Mouse (Mus musculus) hindbrain, postnatal 0 days (tissue): ENCODE measurements at regions not wholly inside any gene's neighbourhood (a gene's known extent, or its start where the extent isn't known, plus 50 kb on each side); places are given as distances from the start of the nearest gene placed in this dataset.

ENCODE experiments used
- ATAC-seq: fragments of 200-750 bp; cut with Nextera tagmentation; 2 replicates; pipeline ENCODE4 v1.8.0; 2017; ENCODE audit warnings: mild to moderate bottlenecking, moderate TSS enrichment, moderate library complexity
- DNase-seq: peaks from one replicate; pipeline ENCODE4 v3.0.0-alpha.2; 2015; ENCODE audit warnings: low spot score
- H3K27ac ChIP-seq: fragments of 300-500 bp; sonication (generic); 2 replicates; pipeline ENCODE4 v1.5.1; 2014; ENCODE audit warnings: mild to moderate bottlenecking
- H3K27me3 ChIP-seq: fragments of 300-500 bp; sonication (generic); 2 replicates; pipeline ENCODE4 v1.6.1; 2014; ENCODE audit warnings: low read length, mixed read lengths; ENCODE audit not compliant: insufficient read depth
- H3K36me3 ChIP-seq: fragments of 300-500 bp; sonication (generic); 2 replicates; pipeline ENCODE4 v1.6.1; 2014; ENCODE audit warnings: low read length, mixed read lengths; ENCODE audit not compliant: insufficient read depth
- H3K4me1 ChIP-seq: fragments of 300-500 bp; sonication (generic); 2 replicates; pipeline ENCODE4 v1.6.1; 2014; ENCODE audit warnings: antibody characterized with exemption, low read length, mixed read lengths; ENCODE audit not compliant: insufficient read depth
- H3K4me2 ChIP-seq: fragments of 300-500 bp; sonication (generic); 2 replicates; pipeline ENCODE4 v1.6.1; 2014; ENCODE audit warnings: low read depth, mild to moderate bottlenecking, low read length, moderate library complexity, mixed read lengths
- H3K4me3 ChIP-seq: fragments of 300-500 bp; sonication (generic); 2 replicates; pipeline ENCODE4 v1.5.1; 2014; ENCODE audit warnings: low read length
- H3K9ac ChIP-seq: fragments of 300-500 bp; sonication (generic); replicated peaks from 2 replicates; pipeline ENCODE4 v1.6.1; 2014; ENCODE audit warnings: mild to moderate bottlenecking, low read length, moderate library complexity, mixed read lengths
- H3K9me3 ChIP-seq: fragments of 300-500 bp; sonication (generic); 2 replicates; pipeline ENCODE4 v1.6.1; 2016; ENCODE audit warnings: low read length, mixed read lengths
- CTCF ChIP-seq: IDR thresholded peaks from 2 replicates; pipeline ENCODE4 v1.5.1; 2016; ENCODE audit warnings: antibody characterized with exemption, control low read depth, low read depth
- WGBS: fragments of 180-500 bp; shearing (Covaris S2); extraction: QIAGEN DNeasy Blood & Tissue Kit; methylation state at CpG from one replicate; pipeline ENCODE4 v1.1.7; 2014; 5-methylcytosine and 5-hydroxymethylcytosine counted together

GRCm38 (mm10) chr11:56149752-56150151 is 108.9 kb upstream of the Nmur2 start:
- ATAC-seq (no peak), DNase-seq (no peak)
- no peak overlapping the region for H3K4me2 ChIP-seq
- H3K27ac ChIP-seq, result no peak overlapping the region
- H3K9ac ChIP-seq, result no peak overlapping the region
- no peak for TF ChIP-seq CTCF
- no peaks in the 10 kb centered on the region for H3K9me3 ChIP-seq
- no peaks in the 10 kb centered on the region for H3K36me3 ChIP-seq
- H3K27me3 ChIP-seq, result no peaks in the 10 kb centered on the region
- 58% methylated on average over 1 of the region's 1 CpGs for WGBS
- no peaks in the 10 kb centered on the region for H3K4me1 ChIP-seq
- H3K4me3 ChIP-seq, result no peak overlapping the region

GRCm38 (mm10) chr11:56148956-56149355 is 108.1 kb upstream of the Nmur2 start:
- H3K36me3 ChIP-seq, result no peaks in the 10 kb centered on the region
- H3K9me3 ChIP-seq, result no peaks in the 10 kb centered on the region
- H3K27ac ChIP-seq, result no peak overlapping the region
- H3K4me3 ChIP-seq, result no peak overlapping the region
- DNase-seq, result peak; percentile 67
- peak; percentile 68 for TF ChIP-seq CTCF
- no peak for ATAC-seq
- no peak overlapping the region for H3K9ac ChIP-seq
- no peaks in the 10 kb centered on the region for H3K27me3 ChIP-seq
- no peak overlapping the region for H3K4me2 ChIP-seq
- H3K4me1 ChIP-seq, result no peaks in the 10 kb centered on the region
- 87% methylated on average over 1 of the region's 1 CpGs for WGBS

- no peak for TF ChIP-seq CTCF
- H3K4me2 ChIP-seq, result no peak overlapping the region
- WGBS, result 51% methylated on average over 5 of the region's 5 CpGs
- no peaks in the 10 kb centered on the region for H3K9me3 ChIP-seq
- H3K27ac ChIP-seq, result no peak overlapping the region
- peak; percentile 56; the same call in 1 of the 2 replicates for ATAC-seq
- H3K4me3 ChIP-seq, result no peak overlapping the region
- H3K27me3 ChIP-seq, result no peaks in the 10 kb centered on the region
- no peak overlapping the region for H3K9ac ChIP-seq
- DNase-seq, result peak; percentile 61
- H3K4me1 ChIP-seq, result no peaks in the 10 kb centered on the region
- no peaks in the 10 kb centered on the region for H3K36me3 ChIP-seq
These were observed 105.9 kb upstream of the Nmur2 start for GRCm38 (mm10) chr11:56146708-56147107.

GRCm38 (mm10) chr11:56131339-56131823 is 90.6 kb upstream of the Nmur2 start:
- ATAC-seq, result peak; percentile 55
- H3K27ac ChIP-seq, result no peak overlapping the region
- DNase-seq, result peak; percentile 92
- no peaks in the 10 kb centered on the region for H3K27me3 ChIP-seq
- H3K4me3 ChIP-seq, result no peak overlapping the region
- no peaks in the 10 kb centered on the region for H3K9me3 ChIP-seq
- WGBS, result 25% methylated on average over 15 of the region's 15 CpGs
- H3K36me3 ChIP-seq, result no peaks in the 10 kb centered on the region
- peak; percentile 95 for TF ChIP-seq CTCF
- peak overlapping the region; percentile 17; the same call in 1 of the 2 replicates for H3K9ac ChIP-seq
- peak overlapping the region; percentile 36 for H3K4me2 ChIP-seq
- H3K4me1 ChIP-seq, result no peaks in the 10 kb centered on the region

GRCm38 (mm10) chr11:56116553-56117232 is 75.9 kb upstream of the Nmur2 start:
- DNase-seq, result peak; percentile 87
- Histone ChIP-seq H3K36me3 (no peaks in the 10 kb centered on the region), H3K4me3 (no peak overlapping the region), H3K27me3 (no peaks in the 10 kb centered on the region), H3K27ac (no peak overlapping the region), H3K9ac (no peak overlapping the region), H3K9me3 (no peaks in the 10 kb centered on the region), H3K4me2 (no peak overlapping the region), H3K4me1 (no peaks in the 10 kb centered on the region)
- 53% methylated on average over 12 of the region's 12 CpGs for WGBS
- peak; percentile 81 for TF ChIP-seq CTCF
- ATAC-seq, result peak; percentile 40; the same call in 1 of the 2 replicates

DNA sequence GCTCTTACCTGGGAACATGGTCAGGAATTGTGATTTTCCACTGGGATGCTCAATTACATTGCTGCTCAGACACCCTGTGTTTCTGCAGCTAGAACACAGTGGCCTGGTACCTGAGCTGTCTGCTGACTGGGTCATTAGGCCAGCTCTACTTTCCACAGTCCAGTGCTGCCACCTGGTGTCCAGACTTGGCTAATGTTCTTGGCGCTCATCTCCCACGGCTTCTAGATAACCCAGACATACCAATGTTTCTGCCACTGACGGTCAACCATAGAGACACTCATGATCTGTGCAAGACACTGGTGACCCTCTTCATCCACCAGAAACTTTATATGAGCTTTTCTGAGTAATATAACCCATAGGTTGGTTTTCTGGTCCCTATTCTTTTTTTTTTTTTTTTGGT is 67.1 kb upstream of the Nmur2 start:
- Histone ChIP-seq H3K4me2 (no peak overlapping the region), H3K9me3 (no peaks in the 10 kb centered on the region), H3K4me1 (no peaks in the 10 kb centered on the region), H3K27ac (no peak overlapping the region), H3K27me3 (no peaks in the 10 kb centered on the region), H3K9ac (no peak overlapping the region), H3K36me3 (no peaks in the 10 kb centered on the region), H3K4me3 (no peak overlapping the region)
- peak; percentile 93 for DNase-seq
- ATAC-seq, result peak; percentile 62; the same call in 1 of the 2 replicates
- peak; percentile 96 for TF ChIP-seq CTCF
- WGBS, result 10% methylated on average over 3 of the region's 3 CpGs

DNA sequence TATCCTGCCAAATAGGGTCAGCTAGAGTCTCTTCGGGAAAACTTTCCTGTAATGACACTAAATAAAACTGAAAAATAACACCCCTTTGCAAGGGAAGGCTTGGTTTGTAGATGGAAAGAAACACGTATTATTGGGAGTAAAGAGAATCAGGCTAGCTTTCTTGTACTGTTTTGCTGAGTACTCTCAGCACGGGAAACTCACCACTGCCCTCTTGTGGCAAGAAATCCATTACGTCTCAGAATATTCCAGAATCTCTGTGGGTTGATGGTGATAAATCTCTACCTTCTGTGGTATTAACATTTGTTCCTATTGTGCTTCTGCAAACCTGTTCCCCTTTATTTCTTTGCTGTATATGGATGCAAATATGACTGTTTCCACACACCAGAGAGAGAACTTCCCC is 64.8 kb upstream of the Nmur2 start:
- Histone ChIP-seq H3K4me2 (no peak overlapping the region), H3K27ac (no peak overlapping the region), H3K9me3 (no peaks in the 10 kb centered on the region), H3K27me3 (no peaks in the 10 kb centered on the region), H3K4me1 (no peaks in the 10 kb centered on the region), H3K9ac (no peak overlapping the region), H3K4me3 (no peak overlapping the region), H3K36me3 (no peaks in the 10 kb centered on the region)
- peak; percentile 92 for DNase-seq
- 23% methylated on average over 4 of the region's 4 CpGs for WGBS
- TF ChIP-seq CTCF, result peak; percentile 86
- ATAC-seq, result no peak
